Mouse (Mus musculus): Measurements from ENCODE around the gene Lrrc20.

DNA sequence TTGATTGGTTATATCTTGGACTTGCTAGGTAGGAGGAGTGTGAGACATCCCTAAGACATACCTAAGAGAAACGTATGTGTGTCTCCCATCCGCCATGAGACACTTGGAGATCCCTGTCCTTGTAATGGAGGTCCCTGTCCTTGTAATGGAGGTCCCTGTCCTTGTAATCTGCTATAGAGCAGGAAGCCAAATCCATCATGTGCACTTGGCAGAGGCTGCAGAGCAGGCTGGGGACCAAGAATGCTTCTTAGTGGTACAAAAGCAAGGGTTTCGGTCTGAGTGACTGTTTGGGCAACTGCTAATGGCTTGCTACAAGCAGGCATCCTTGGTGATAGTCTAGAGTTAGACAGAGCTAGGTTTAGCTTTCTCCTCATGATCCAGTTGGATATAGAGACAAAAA is 55.3 kb downstream of the Lrrc20 start:
- no peak for TF ChIP-seq POLR2A (IDR thresholded peaks at IDR 0.05; ENCODE audit: borderline replicate concordance, control insufficient read depth, low read depth, low read length)
- no peak for TF ChIP-seq CTCF (IDR thresholded peaks at IDR 0.05; ENCODE audit: control insufficient read depth, insufficient read depth, low read length)

Measured in bone marrow, adult 2 months (tissue).